Mouse (Mus musculus) limb, embryonic 14.5 days (tissue): ENCODE measurements around the gene Mrs2. TPM values are rescaled to one million over a fixed set of nuclear protein-coding genes. Genes with fewer than 3 reads are reported as not detected.
"Not testable (repeated sequence)": the region's sequence is repeated elsewhere in the genome, so short reads cannot be mapped to it uniquely, and the experiment has no call there.

ENCODE experiments used
- ATAC-seq: fragments of 200-750 bp; cut with Nextera tagmentation; 2 replicates; pipeline ENCODE4 v1.8.0; 2017; ENCODE audit warnings: low read depth, moderate number of reproducible peaks, moderate TSS enrichment; ENCODE audit not compliant: low FRiP score
- DNase-seq: peaks from one replicate; pipeline ENCODE4 v3.0.0-alpha.2; 2015; ENCODE audit warnings: low spot score
- H3K27ac ChIP-seq: fragments of 300-500 bp; sonication (generic); replicated peaks from 2 replicates; pipeline ENCODE4 v1.5.1; 2014; ENCODE audit warnings: low read depth, mild to moderate bottlenecking, low read length, moderate library complexity, mixed read lengths
- H3K27me3 ChIP-seq: fragments of 300-500 bp; sonication (generic); 2 replicates; pipeline ENCODE4 v1.6.1; 2014; ENCODE audit warnings: low read length, mixed read lengths; ENCODE audit not compliant: control insufficient read depth, insufficient read depth
- H3K36me3 ChIP-seq: fragments of 300-500 bp; sonication (generic); 2 replicates; pipeline ENCODE4 v1.6.1; 2014; ENCODE audit warnings: mild to moderate bottlenecking, low read length, moderate library complexity, mixed read lengths; ENCODE audit not compliant: control insufficient read depth, insufficient read depth
- H3K4me1 ChIP-seq: fragments of 300-500 bp; sonication (generic); 2 replicates; pipeline ENCODE4 v1.6.1; 2014; ENCODE audit warnings: antibody characterized with exemption, low read length, mixed read lengths; ENCODE audit not compliant: control insufficient read depth, insufficient read depth
- H3K4me2 ChIP-seq: fragments of 300-500 bp; sonication (generic); replicated peaks from 2 replicates; pipeline ENCODE4 v1.6.1; 2014; ENCODE audit warnings: low read depth, mild to moderate bottlenecking, low read length, moderate library complexity; ENCODE audit not compliant: severe bottlenecking
- H3K4me3 ChIP-seq: fragments of 300-500 bp; sonication (generic); replicated peaks from 2 replicates; pipeline ENCODE4 v1.5.1; 2014; ENCODE audit warnings: low read length
- H3K9ac ChIP-seq: fragments of 300-500 bp; sonication (generic); 2 replicates; pipeline ENCODE4 v1.6.1; 2014; ENCODE audit warnings: mild to moderate bottlenecking, low read depth, low read length, moderate library complexity; ENCODE audit not compliant: severe bottlenecking
- H3K9me3 ChIP-seq: fragments of 300-500 bp; sonication (generic); 2 replicates; pipeline ENCODE4 v1.6.1; 2016; ENCODE audit warnings: low read length; ENCODE audit not compliant: control insufficient read depth
- POLR2A ChIP-seq: fragments of 200-500 bp; IDR thresholded peaks from 2 replicates; pipeline ENCODE4 v1.8.0; 2012; ENCODE audit warnings: inconsistent platforms, mild to moderate bottlenecking, moderate library complexity, borderline replicate concordance; ENCODE audit not compliant: insufficient read depth, insufficient read length; ENCODE audit errors: extremely low read depth
- WGBS: fragments of 180-500 bp; shearing (Covaris S2); extraction: QIAGEN DNeasy Blood & Tissue Kit; methylation state at CpG from one replicate; pipeline ENCODE4 v1.1.7; 2014; 5-methylcytosine and 5-hydroxymethylcytosine counted together
- polyA plus RNA-seq, 2 experiments: library from polyadenylated mRNA; depleted of rRNA in 1 of 2; stranded (reverse) in 1 of 2; unstranded in 1 of 2; fragments of >200 nt; fragmentation: Nextera tagmentation in 1 of 2; extraction: Ambion mirVana in 1 of 2; gene quantifications; 2 replicates each; pipeline versions ENCODE4 v1.2.1 to v1.2.3; 2012 to 2014

The Mrs2 gene
- polyA plus RNA-seq, 2 experiments: 15.1 to 28.4 TPM

GRCm38 (mm10) chr13:24977820-24978342, 42.3 kb downstream of the Mrs2 start:
- H3K9me3 ChIP-seq: no peaks in the 10 kb centered on the region
- no peak for ATAC-seq
- no peak overlapping the region for H3K27ac ChIP-seq
- DNase-seq: no peak
- 87% methylated on average over 5 of the region's 5 CpGs for WGBS
- no peaks in the 10 kb centered on the region for H3K27me3 ChIP-seq
- TF ChIP-seq POLR2A: no peak
- H3K9ac ChIP-seq: no peak overlapping the region
- no peaks in the 10 kb centered on the region; the same call in 1 of the 2 replicates for H3K36me3 ChIP-seq
- H3K4me2 ChIP-seq: no peak overlapping the region
- H3K4me3 ChIP-seq: no peak overlapping the region
- no peaks in the 10 kb centered on the region for H3K4me1 ChIP-seq

GRCm38 (mm10) chr13:24976384-24976783, 43.8 kb downstream of the Mrs2 start:
- TF ChIP-seq POLR2A: no peak
- Histone ChIP-seq H3K9ac (no peak overlapping the region), H3K27me3 (no peaks in the 10 kb centered on the region), H3K4me1 (no peaks in the 10 kb centered on the region), H3K4me3 (no peak overlapping the region), H3K27ac (no peak overlapping the region), H3K36me3 (no peaks in the 10 kb centered on the region), H3K9me3 (no peaks in the 10 kb centered on the region), H3K4me2 (no peak overlapping the region)
- DNase-seq (no peak), ATAC-seq (no peak)
- 53% methylated on average over 4 of the region's 4 CpGs for WGBS

GRCm38 (mm10) chr13:24971776-24972175, 48.4 kb downstream of the Mrs2 start:
- ATAC-seq, H3K9ac ChIP-seq, H3K4me3 ChIP-seq, H3K27ac ChIP-seq, DNase-seq, H3K4me2 ChIP-seq, H3K36me3 ChIP-seq, H3K9me3 ChIP-seq, H3K27me3 ChIP-seq, H3K4me1 ChIP-seq: not testable (repeated sequence)
- WGBS: 90% methylated on average over 3 of the region's 3 CpGs

GRCm38 (mm10) chr13:24965846-24966201, 54.4 kb downstream of the Mrs2 start:
- no peaks in the 10 kb centered on the region for H3K4me1 ChIP-seq
- no peak overlapping the region for H3K27ac ChIP-seq
- H3K9me3 ChIP-seq: no peaks in the 10 kb centered on the region
- H3K4me3 ChIP-seq: peak overlapping the region; percentile 32
- H3K36me3 ChIP-seq: no peaks in the 10 kb centered on the region
- peak overlapping the region; percentile 53 for H3K4me2 ChIP-seq
- 28% methylated on average over 5 of the region's 5 CpGs for WGBS
- H3K9ac ChIP-seq: peak overlapping the region; percentile 40
- ATAC-seq (no peak), DNase-seq (no peak)
- H3K27me3 ChIP-seq: no peaks in the 10 kb centered on the region
- TF ChIP-seq POLR2A: no peak

GRCm38 (mm10) chr13:24965130-24965845, 54.9 kb downstream of the Mrs2 start:
- WGBS: 14% methylated on average over 15 of the region's 15 CpGs
- no peaks in the 10 kb centered on the region for H3K27me3 ChIP-seq
- peak overlapping the region; percentile 40 for H3K9ac ChIP-seq
- no peak overlapping the region for H3K27ac ChIP-seq
- H3K36me3 ChIP-seq: no peaks in the 10 kb centered on the region
- DNase-seq: peak; percentile 31
- H3K4me1 ChIP-seq: no peaks in the 10 kb centered on the region
- peak overlapping the region; percentile 53 for H3K4me2 ChIP-seq
- TF ChIP-seq POLR2A: no peak
- peak overlapping the region; percentile 32 for H3K4me3 ChIP-seq
- no peak for ATAC-seq
- no peaks in the 10 kb centered on the region for H3K9me3 ChIP-seq
